Mouse (Mus musculus) lung, postnatal 10 days (tissue): ENCODE measurements at regions not wholly inside any gene's neighbourhood (a gene's known extent, or its start where the extent isn't known, plus 50 kb on each side); places are given as distances from the start of the nearest gene placed in this dataset.

Experiments
- DNase-seq: peaks from one replicate; pipeline ENCODE4 v3.0.0; 2021

DNA sequence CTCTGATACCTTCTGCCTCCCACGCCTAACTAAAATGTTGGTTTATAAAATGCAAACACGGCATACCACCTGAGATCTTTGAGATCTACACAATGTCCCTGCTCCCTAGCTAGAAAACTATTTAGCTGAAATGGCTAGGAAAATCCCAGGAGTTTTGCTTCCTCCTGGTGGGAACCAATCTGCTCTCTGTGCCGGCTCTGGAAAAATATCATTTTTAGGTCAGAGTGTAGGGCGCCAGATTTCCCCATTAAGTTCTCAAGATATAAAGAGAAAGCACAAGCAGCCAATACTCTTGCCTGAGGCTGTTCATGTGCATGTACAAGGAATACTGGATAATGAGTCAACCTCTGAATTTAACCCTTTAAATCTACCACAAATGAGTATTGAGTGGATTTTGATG lies 301.0 kb downstream of the 9330182O14Rik start:
- DNase-seq: no peak

DNA sequence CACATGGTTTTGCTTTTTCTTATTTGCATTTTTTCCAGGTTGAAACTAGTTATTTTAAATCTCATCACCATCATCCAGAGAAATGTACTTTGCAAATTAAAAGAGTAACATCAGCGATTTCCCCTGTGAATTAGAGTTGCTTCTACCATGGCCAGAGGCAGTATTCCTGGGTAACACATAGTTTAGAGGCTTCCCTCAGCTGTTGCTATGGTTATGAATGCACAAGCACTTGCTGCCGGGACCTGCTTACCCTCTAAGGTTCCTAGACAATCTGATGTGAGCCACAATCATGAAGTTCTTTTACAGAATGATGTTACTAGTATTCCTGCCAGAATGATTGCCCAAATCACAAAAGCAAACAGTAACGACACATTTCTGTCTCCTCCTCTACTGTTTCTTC lies 302.5 kb downstream of the 9330182O14Rik start:
- DNase-seq: no peak

- no peak for DNase-seq
These were observed 305.7 kb downstream of the 9330182O14Rik start for GRCm38 (mm10) chr15:40439827-40440226.

- DNase-seq: no peak
These were observed 314.5 kb downstream of the 9330182O14Rik start for GRCm38 (mm10) chr15:40448623-40449022.

- no peak for DNase-seq
These were observed 319.1 kb downstream of the 9330182O14Rik start for GRCm38 (mm10) chr15:40453235-40453634.

- peak; percentile 9 for DNase-seq
These were observed 341.6 kb downstream of the 9330182O14Rik start for GRCm38 (mm10) chr15:40475659-40476355.

- no peak for DNase-seq
These were observed 346.2 kb downstream of the 9330182O14Rik start for GRCm38 (mm10) chr15:40480386-40480785.

- no peak for DNase-seq
These were observed 347.1 kb downstream of the 9330182O14Rik start for GRCm38 (mm10) chr15:40481239-40481638.

- peak; percentile 1 for DNase-seq
These were observed 351.8 kb downstream of the 9330182O14Rik start for GRCm38 (mm10) chr15:40485997-40486396.

DNA sequence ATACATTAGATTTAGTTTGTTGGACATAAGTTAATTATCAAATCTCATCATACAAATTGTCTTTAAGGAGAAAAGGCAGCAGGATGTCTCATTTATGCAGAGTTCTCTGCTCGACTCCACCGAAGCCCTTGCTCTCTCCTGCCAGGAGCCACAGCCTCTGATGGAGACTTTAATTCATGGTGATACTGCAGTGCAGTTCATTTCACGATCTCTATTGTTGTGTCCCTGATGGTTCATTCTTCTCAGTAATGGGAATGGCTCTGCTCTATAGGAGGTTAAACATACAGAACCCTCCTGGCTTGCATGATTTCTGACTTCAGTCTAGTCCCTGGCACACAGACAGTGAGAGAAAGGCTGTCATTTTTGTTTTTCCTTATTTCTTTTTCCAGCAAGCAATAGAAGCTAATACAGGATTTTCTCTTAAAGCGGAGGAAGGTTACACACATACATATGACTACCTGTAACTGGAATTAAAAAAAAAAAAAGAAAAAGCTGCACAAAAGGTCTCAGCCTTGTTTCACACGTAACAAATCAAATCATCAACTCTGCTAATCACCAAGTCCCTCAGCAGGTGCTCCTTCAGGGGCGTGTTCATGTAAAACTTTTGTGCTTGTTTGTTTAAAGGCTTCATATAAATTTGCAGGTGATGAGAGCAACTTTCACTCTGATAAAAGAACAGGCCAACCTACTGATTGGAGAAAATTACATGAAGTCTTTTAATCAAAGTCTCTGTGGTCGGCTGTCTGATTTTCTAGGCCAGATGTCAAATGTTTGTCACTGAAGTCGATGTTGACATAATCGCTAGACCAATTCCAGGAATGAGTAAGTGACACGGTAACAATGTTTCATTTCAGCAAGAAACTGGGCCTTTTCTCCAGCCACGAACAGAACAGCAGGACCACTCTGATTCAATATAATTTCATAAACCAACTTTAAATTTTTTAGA lies 367.3 kb downstream of the 9330182O14Rik start:
- DNase-seq: no peak

GRCm38 (mm10) chr15:40510826-40511225 lies 376.7 kb downstream of the 9330182O14Rik start:
- peak; percentile 12 for DNase-seq

GRCm38 (mm10) chr15:40524350-40524749 lies 390.2 kb downstream of the 9330182O14Rik start:
- DNase-seq: no peak

DNA sequence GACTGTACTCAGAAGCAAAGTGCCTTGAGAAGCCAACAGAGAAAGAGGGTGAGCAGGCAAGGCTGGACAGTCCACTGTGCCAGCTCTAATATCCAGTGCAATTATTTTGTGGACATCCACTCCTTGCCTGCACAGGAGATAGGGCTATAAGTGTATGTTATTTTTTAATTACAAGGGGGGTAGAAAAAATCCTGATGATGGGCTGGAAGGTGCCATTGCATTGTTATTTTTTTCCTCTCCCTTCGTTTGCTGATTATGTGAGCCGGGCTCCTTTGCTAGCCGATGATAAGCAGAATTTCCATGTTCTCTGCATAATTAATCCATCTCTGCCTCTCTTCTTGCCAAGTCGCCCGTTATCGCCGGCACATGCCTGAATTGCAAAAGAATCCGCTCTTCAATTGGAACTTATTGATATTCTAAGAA lies 399.3 kb downstream of the 9330182O14Rik start:
- DNase-seq: no peak

DNA sequence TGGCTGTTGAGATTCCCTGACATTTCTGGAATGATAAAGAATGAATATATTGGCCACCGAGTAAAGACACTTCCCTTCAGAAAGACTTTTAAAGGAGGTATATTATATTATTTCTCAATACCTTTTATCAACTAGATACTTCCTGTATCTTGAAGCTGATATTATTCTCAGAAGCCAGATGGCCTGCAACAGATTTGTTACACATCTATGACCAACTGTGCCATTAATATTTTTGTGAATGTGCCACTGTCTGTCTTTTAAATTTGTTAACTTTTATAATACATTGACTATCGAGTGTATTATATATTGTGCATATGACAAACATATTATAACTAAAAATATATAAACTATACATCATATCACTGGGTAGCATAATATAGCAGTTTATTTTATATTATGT lies 427.5 kb downstream of the 9330182O14Rik start:
- no peak for DNase-seq

DNA sequence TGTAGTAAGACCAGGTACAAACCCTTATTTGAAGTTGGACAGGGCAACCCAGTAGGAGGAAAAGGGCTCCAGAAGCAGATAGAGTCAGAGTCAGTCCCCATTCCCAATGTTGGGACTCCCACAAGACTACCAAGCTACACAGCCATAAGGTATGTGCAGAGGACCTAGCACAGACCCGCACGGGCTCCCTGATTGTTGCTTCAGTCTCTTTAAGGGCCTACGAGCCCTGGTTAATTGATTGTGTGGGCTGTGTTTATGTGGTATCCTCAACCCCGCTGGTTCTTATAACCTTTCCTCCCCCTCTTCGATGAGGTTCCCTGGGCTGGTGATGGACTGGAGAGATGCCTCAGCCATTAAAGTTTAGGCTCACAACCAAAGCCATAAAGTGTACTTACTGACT lies 431.6 kb downstream of the 9330182O14Rik start:
- DNase-seq: no peak

GRCm38 (mm10) chr15:40566481-40566880 lies 432.3 kb downstream of the 9330182O14Rik start:
- no peak for DNase-seq

DNA sequence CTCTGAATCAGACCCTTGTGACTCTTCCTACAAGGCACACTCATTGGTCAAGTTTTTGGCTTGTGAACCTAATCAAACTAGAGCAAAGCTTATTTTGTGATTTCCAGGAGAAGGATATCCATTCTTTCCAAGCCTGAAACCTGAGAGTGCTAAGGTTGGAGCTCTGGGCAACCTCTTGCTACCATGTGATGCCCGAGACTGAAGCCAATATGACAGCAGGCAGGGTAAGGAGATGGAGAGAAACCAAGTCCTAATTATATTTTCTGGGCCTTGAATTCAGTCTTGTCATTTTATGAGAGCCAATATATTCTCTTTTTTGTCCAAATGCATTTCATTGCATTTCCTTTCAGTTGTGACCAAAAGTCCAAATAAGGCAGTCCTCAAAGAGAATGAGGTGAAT lies 434.5 kb downstream of the 9330182O14Rik start:
- no peak for DNase-seq
